Mouse (Mus musculus): ENCODE measurements around the gene Krtap3-2. TPM values are rescaled to one million over a fixed set of nuclear protein-coding genes. Genes with fewer than 3 reads are reported as not detected.
"Not testable (repeated sequence)": the region's sequence is repeated elsewhere in the genome, so short reads cannot be mapped to it uniquely, and the experiment has no call there.

The Krtap3-2 gene
- not detected in 2 replicates for polyA plus RNA-seq (2012; ENCODE audit: insufficient read depth, insufficient read length, low replicate concordance, missing spikeins)

- WGBS = 80% methylated on average over 2 of the region's 2 CpGs
- Histone ChIP-seq H3K27ac (ENCODE audit: insufficient read depth, low read depth, low read length) (no peak within 1 kb of the TSS), H3K4me1 (ENCODE audit: control insufficient read depth, insufficient read depth, low read length) (no peaks in the 10 kb centered on the region), H3K4me3 (ENCODE audit: insufficient read depth, low read depth, low read length) (no peak within 1 kb of the TSS)
- TF ChIP-seq POLR2A (IDR thresholded peaks at IDR 0.05; ENCODE audit: insufficient read depth, low read depth, low read length) (no peak), CTCF (IDR thresholded peaks at IDR 0.05; ENCODE audit: insufficient read depth, low read depth, low read length) (no peak)
Observed at GRCm38 (mm10) chr11:99556753-99557152, at the start of gene Krtap3-2. Gene Krtap3-2, minus strand, starts transcription at chr11:99556853.

GRCm38 (mm10) chr11:99603208-99603607 lies 46.6 kb upstream of the Krtap3-2 start, which contains the start of gene Gm11938:
Gene Gm11938, minus strand, starts transcription at chr11:99603308.
- WGBS = 70% methylated on average over 1 of the region's 1 CpGs
- H3K4me1 ChIP-seq (ENCODE audit: control insufficient read depth, insufficient read depth, low read length); H3K27ac ChIP-seq (ENCODE audit: insufficient read depth, low read depth, low read length); H3K4me3 ChIP-seq (ENCODE audit: insufficient read depth, low read depth, low read length): not testable (repeated sequence)

GRCm38 (mm10) chr11:99597742-99598141 lies 41.1 kb upstream of the Krtap3-2 start, which contains the start of gene Krtap9-3:
Gene Krtap9-3, minus strand, starts transcription at chr11:99598105.
- H3K4me3 ChIP-seq (ENCODE audit: insufficient read depth, low read depth, low read length); H3K27ac ChIP-seq (ENCODE audit: insufficient read depth, low read depth, low read length); H3K4me1 ChIP-seq (ENCODE audit: control insufficient read depth, insufficient read depth, low read length): not testable (repeated sequence)
- WGBS = 80% methylated on average over 6 of the region's 6 CpGs

GRCm38 (mm10) chr11:99590981-99591380 lies 34.3 kb upstream of the Krtap3-2 start, which contains the start of gene Krtap1-3:
Gene Krtap1-3, minus strand, starts transcription at chr11:99591339.
- Histone ChIP-seq H3K27ac (ENCODE audit: insufficient read depth, low read depth, low read length) (no peak within 1 kb of the TSS), H3K4me1 (ENCODE audit: control insufficient read depth, insufficient read depth, low read length) (no peaks in the 10 kb centered on the region), H3K4me3 (ENCODE audit: insufficient read depth, low read depth, low read length) (no peak within 1 kb of the TSS)
- no peak for TF ChIP-seq POLR2A (IDR thresholded peaks at IDR 0.05; ENCODE audit: insufficient read depth, low read depth, low read length)
- WGBS = 82% methylated on average over 6 of the region's 6 CpGs

GRCm38 (mm10) chr11:99585096-99585495 lies 28.4 kb upstream of the Krtap3-2 start:
- WGBS = 48% methylated on average over 7 of the region's 7 CpGs
- Histone ChIP-seq H3K4me1 (ENCODE audit: control insufficient read depth, insufficient read depth, low read length) (peaks cover 8% of the 10 kb centered on the region), H3K27ac (ENCODE audit: insufficient read depth, low read depth, low read length) (no peak overlapping the region), H3K4me3 (ENCODE audit: insufficient read depth, low read depth, low read length) (no peak overlapping the region)
- TF ChIP-seq CTCF (IDR thresholded peaks at IDR 0.05; ENCODE audit: insufficient read depth, low read depth, low read length) = no peak
- no peak for TF ChIP-seq POLR2A (IDR thresholded peaks at IDR 0.05; ENCODE audit: insufficient read depth, low read depth, low read length)

- no peak within 1 kb of the TSS for H3K4me3 ChIP-seq (ENCODE audit: insufficient read depth, low read depth, low read length)
- H3K4me1 ChIP-seq (ENCODE audit: control insufficient read depth, insufficient read depth, low read length) = peaks cover 8% of the 10 kb centered on the region
- WGBS = 75% methylated on average over 5 of the region's 5 CpGs
- TF ChIP-seq POLR2A (IDR thresholded peaks at IDR 0.05; ENCODE audit: insufficient read depth, low read depth, low read length) = no peak
- no peak within 1 kb of the TSS for H3K27ac ChIP-seq (ENCODE audit: insufficient read depth, low read depth, low read length)
Observed at GRCm38 (mm10) chr11:99583245-99583704, 26.6 kb upstream of the Krtap3-2 start, which contains the start of gene Krtap1-4. Gene Krtap1-4, minus strand, starts transcription at chr11:99583654.

GRCm38 (mm10) chr11:99581564-99581963 lies 24.9 kb upstream of the Krtap3-2 start:
- H3K4me3 ChIP-seq (ENCODE audit: insufficient read depth, low read depth, low read length) = no peak overlapping the region
- TF ChIP-seq POLR2A (IDR thresholded peaks at IDR 0.05; ENCODE audit: insufficient read depth, low read depth, low read length) (no peak), CTCF (IDR thresholded peaks at IDR 0.05; ENCODE audit: insufficient read depth, low read depth, low read length) (no peak)
- no peak overlapping the region for H3K27ac ChIP-seq (ENCODE audit: insufficient read depth, low read depth, low read length)
- H3K4me1 ChIP-seq (ENCODE audit: control insufficient read depth, insufficient read depth, low read length) = peaks cover 8% of the 10 kb centered on the region
- WGBS = 29% methylated on average over 6 of the region's 6 CpGs

- Histone ChIP-seq H3K27ac (ENCODE audit: insufficient read depth, low read depth, low read length) (no peak overlapping the region), H3K4me1 (ENCODE audit: control insufficient read depth, insufficient read depth, low read length) (peaks cover 8% of the 10 kb centered on the region), H3K4me3 (ENCODE audit: insufficient read depth, low read depth, low read length) (no peak overlapping the region)
- WGBS = 88% methylated on average over 5 of the region's 5 CpGs
- TF ChIP-seq CTCF (IDR thresholded peaks at IDR 0.05; ENCODE audit: insufficient read depth, low read depth, low read length) = no peak
Observed at GRCm38 (mm10) chr11:99581051-99581450, 24.4 kb upstream of the Krtap3-2 start.

- Histone ChIP-seq H3K4me3 (ENCODE audit: insufficient read depth, low read depth, low read length) (no peak within 1 kb of the TSS), H3K4me1 (ENCODE audit: control insufficient read depth, insufficient read depth, low read length) (peaks cover 8% of the 10 kb centered on the region), H3K27ac (ENCODE audit: insufficient read depth, low read depth, low read length) (no peak within 1 kb of the TSS)
- 91% methylated on average over 6 of the region's 6 CpGs for WGBS
- TF ChIP-seq POLR2A (IDR thresholded peaks at IDR 0.05; ENCODE audit: insufficient read depth, low read depth, low read length) = no peak
- no peak for TF ChIP-seq CTCF (IDR thresholded peaks at IDR 0.05; ENCODE audit: insufficient read depth, low read depth, low read length)
Observed at GRCm38 (mm10) chr11:99580636-99581035, 24.0 kb upstream of the Krtap3-2 start, which contains the start of gene Krtap1-5. Gene Krtap1-5, minus strand, starts transcription at chr11:99581016.

- Histone ChIP-seq H3K4me1 (ENCODE audit: control insufficient read depth, insufficient read depth, low read length) (peaks cover 4% of the 10 kb centered on the region; the same call in 1 of the 2 replicates), H3K27ac (ENCODE audit: insufficient read depth, low read depth, low read length) (no peak overlapping the region), H3K4me3 (ENCODE audit: insufficient read depth, low read depth, low read length) (no peak overlapping the region)
- 3% methylated on average over 7 of the region's 7 CpGs for WGBS
- peak; percentile 42; the same call in 1 of the 2 replicates for TF ChIP-seq CTCF (IDR thresholded peaks at IDR 0.05; ENCODE audit: insufficient read depth, low read depth, low read length)
- TF ChIP-seq POLR2A (IDR thresholded peaks at IDR 0.05; ENCODE audit: insufficient read depth, low read depth, low read length) = no peak
Observed at GRCm38 (mm10) chr11:99574106-99574505, 17.5 kb upstream of the Krtap3-2 start.

Measured in olfactory bulb, adult 2 months (tissue).